16 mouse cellular contexts compared by ENCODE assay signal in the genomic region with DNA sequence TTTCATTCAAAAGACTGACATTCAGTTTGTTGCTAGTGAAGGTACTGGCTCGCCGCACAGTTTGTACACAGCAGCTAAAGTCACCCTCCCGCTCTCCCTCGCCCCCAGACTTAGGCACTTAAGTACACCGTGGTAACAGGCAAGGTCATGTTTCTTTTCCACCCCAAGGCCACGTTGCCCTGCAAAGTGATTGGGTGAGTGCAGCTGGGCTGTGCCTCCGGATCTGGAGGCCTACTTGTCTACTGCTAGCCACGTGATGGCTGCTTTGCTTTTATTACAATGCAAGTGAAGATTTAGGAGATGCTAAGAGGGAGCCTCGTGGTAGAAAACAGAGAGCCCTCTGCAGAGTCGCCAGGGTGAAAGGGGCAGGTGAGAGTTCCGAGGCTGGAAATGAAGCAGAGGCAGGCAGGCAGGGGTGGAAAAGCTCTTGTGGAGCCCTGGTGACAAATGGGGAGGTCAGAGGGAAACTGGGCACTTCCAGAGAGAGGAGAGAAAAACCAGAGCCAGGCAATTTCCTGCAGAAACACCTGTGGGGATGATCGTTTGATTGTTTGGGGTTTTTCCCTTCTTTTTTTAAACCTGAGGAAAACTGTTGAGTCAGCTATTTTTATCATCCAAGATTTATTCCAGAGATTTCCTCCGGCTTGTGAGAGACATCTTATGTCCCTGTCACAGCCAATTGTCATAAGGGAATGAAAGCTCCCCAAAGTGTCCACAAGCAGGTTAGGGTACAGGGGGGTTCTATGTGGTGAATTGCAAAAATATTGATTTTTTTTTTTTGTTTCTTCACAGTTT.
DNase-seq lines count a peak whose midpoint lies in the region; ATAC-seq and TF ChIP-seq lines count a peak whose summit lies in the region.
"Had no signal": no experiment of that assay in that cellular context is flagged by ENCODE, and none has a peak within 500 bp of the region (broad histone marks: within the 10 kb centered on the region; RNA-seq: fewer than 3 reads in every experiment).

No protein-coding gene starts in this region.

- no peaks in the 10 kb centered on the region for H3K36me3 ChIP-seq in hindbrain, embryonic 10.5 days
- no peaks in the 10 kb centered on the region for H3K36me3 ChIP-seq in hindbrain, postnatal 0 days (ENCODE audit: insufficient read depth, low read length)
- no peaks in the 10 kb centered on the region for H3K36me3 ChIP-seq in embryonic facial prominence, embryonic 14.5 days (ENCODE audit: control insufficient read depth, insufficient read depth, low read length)
- H3K36me3 ChIP-seq: forebrain, embryonic 15.5 days; hindbrain, embryonic 12.5 days had no signal

- peak; percentile 31 for DNase-seq in hindbrain, embryonic 10.5 days (ENCODE audit: low spot score)
- DNase-seq in hindbrain, postnatal 0 days (ENCODE audit: low spot score): no peak
- DNase-seq in thymus, postnatal 14 days: peak; percentile 21
- DNase-seq in thymus, postnatal 36 days: no peak
- peak; percentile 45 for DNase-seq in embryonic facial prominence, embryonic 14.5 days (ENCODE audit: low spot score)
- peak; percentile 58 for DNase-seq in testis, postnatal 14 days (ENCODE audit: low spot score)
- DNase-seq in yolk sac, embryonic 10.5 days (ENCODE audit: low spot score): no peak
- no peak for DNase-seq in adipocyte (ENCODE audit: low spot score)
- DNase-seq: cerebellum, adult 9-11 months; layer of hippocampus, postnatal 36 days; right cerebral cortex, postnatal 25 days had no signal

- TF ChIP-seq CTCF in hindbrain, postnatal 0 days (IDR thresholded peaks at IDR 0.05; ENCODE audit: low read depth): no peak

- 0 out of 2 replicates have a peak, but pooled peaks cover 3% of the 10 kb centered on the region for H3K27me3 ChIP-seq in hindbrain, embryonic 10.5 days (ENCODE audit: insufficient read depth, poor library complexity, severe bottlenecking)
- H3K27me3 ChIP-seq in hindbrain, postnatal 0 days (ENCODE audit: insufficient read depth, low read length): no peaks in the 10 kb centered on the region
- no peaks in the 10 kb centered on the region for H3K27me3 ChIP-seq in embryonic facial prominence, embryonic 14.5 days (replicated peaks; ENCODE audit: control insufficient read depth, insufficient read depth, low read length)
- H3K27me3 ChIP-seq: forebrain, embryonic 15.5 days; hindbrain, embryonic 12.5 days; megakaryocyte, embryonic 14.5 days had no signal

- no peak overlapping the region for H3K4me2 ChIP-seq in hindbrain, postnatal 0 days (ENCODE audit: low read depth, low read length)
- no peak overlapping the region for H3K4me2 ChIP-seq in embryonic facial prominence, embryonic 14.5 days (ENCODE audit: low read depth, low read length)
- H3K4me2 ChIP-seq: forebrain, embryonic 15.5 days; hindbrain, embryonic 12.5 days had no signal

- WGBS in hindbrain, embryonic 10.5 days: 38% methylated on average over 13 of the region's 13 CpGs
- 46% methylated on average over 13 of the region's 13 CpGs for WGBS in hindbrain, postnatal 0 days
- WGBS in embryonic facial prominence, embryonic 14.5 days: 25% methylated on average over 13 of the region's 13 CpGs

- no peak overlapping the region for H3K4me3 ChIP-seq in hindbrain, embryonic 10.5 days
- H3K4me3 ChIP-seq in hindbrain, postnatal 0 days (ENCODE audit: low read length): no peak overlapping the region
- H3K4me3 ChIP-seq in embryonic facial prominence, embryonic 14.5 days (ENCODE audit: low read depth, low read length): no peak overlapping the region
- H3K4me3 ChIP-seq: forebrain, embryonic 15.5 days; hindbrain, embryonic 12.5 days; megakaryocyte, embryonic 14.5 days had no signal

- no peaks in the 10 kb centered on the region for H3K9me3 ChIP-seq in hindbrain, embryonic 10.5 days
- H3K9me3 ChIP-seq in hindbrain, postnatal 0 days (ENCODE audit: low read length): no peaks in the 10 kb centered on the region
- H3K9me3 ChIP-seq in embryonic facial prominence, embryonic 14.5 days (ENCODE audit: control insufficient read depth, low read length): no peaks in the 10 kb centered on the region
- H3K9me3 ChIP-seq: forebrain, embryonic 15.5 days; hindbrain, embryonic 12.5 days; megakaryocyte, embryonic 14.5 days had no signal

- H3K9ac ChIP-seq in hindbrain, postnatal 0 days (replicated peaks; ENCODE audit: low read length): no peak overlapping the region
- no peak overlapping the region for H3K9ac ChIP-seq in embryonic facial prominence, embryonic 14.5 days (ENCODE audit: low read depth, low read length)
- H3K9ac ChIP-seq: forebrain, embryonic 15.5 days; hindbrain, embryonic 12.5 days; liver, embryonic 14.5 days had no signal

- H3K27ac ChIP-seq in hindbrain, embryonic 10.5 days: 0 out of 2 replicates have a peak overlapping the region, but pooled peaks have one; percentile 0
- H3K27ac ChIP-seq in hindbrain, postnatal 0 days: no peak overlapping the region
- no peak overlapping the region for H3K27ac ChIP-seq in embryonic facial prominence, embryonic 14.5 days (replicated peaks; ENCODE audit: low read depth, low read length)
- H3K27ac ChIP-seq: forebrain, embryonic 15.5 days; hindbrain, embryonic 12.5 days; liver, embryonic 14.5 days had no signal

- H3K4me1 ChIP-seq in hindbrain, embryonic 10.5 days (replicated peaks): peaks cover 38% of the 10 kb centered on the region
- H3K4me1 ChIP-seq in hindbrain, postnatal 0 days (ENCODE audit: insufficient read depth, low read length): no peaks in the 10 kb centered on the region
- peaks cover 8% of the 10 kb centered on the region; the same call in 1 of the 2 replicates for H3K4me1 ChIP-seq in embryonic facial prominence, embryonic 14.5 days (ENCODE audit: control insufficient read depth, insufficient read depth, low read length)

- no peak for ATAC-seq in hindbrain, postnatal 0 days
- ATAC-seq in embryonic facial prominence, embryonic 14.5 days (ENCODE audit: low read depth): no peak; the same call in 1 of the 2 replicates
- ATAC-seq: CD4-positive, CD25-positive, alpha-beta regulatory T cell, adult 4 months; forebrain, embryonic 15.5 days had no signal

Comparison
In these comparisons a context has a peak if more than half of its experiments do, and no peak if none do; other contexts are left out.
1. DNase-seq: peak in hindbrain, embryonic 10.5 days (single experiment), thymus, postnatal 14 days (single experiment), embryonic facial prominence, embryonic 14.5 days (single experiment) and testis, postnatal 14 days (single experiment); none in hindbrain, postnatal 0 days (single experiment), thymus, postnatal 36 days (0 of 2), yolk sac, embryonic 10.5 days (single experiment) and adipocyte (single experiment).